Mouse (Mus musculus) splenic B cell, adult 2 months (primary cell): ENCODE data around the gene Tmem268.

Experiments
- DNase-seq: peaks from one replicate; pipeline ENCODE4 v3.0.0-alpha.2; 2011; ENCODE audit warnings: low read depth, low spot score
- H3K27me3 ChIP-seq: 2 replicates; pipeline ENCODE4 v1.6.1; 2012; ENCODE audit warnings: mild to moderate bottlenecking, low read length, moderate library complexity, mixed read lengths; ENCODE audit not compliant: control insufficient read depth, poor library complexity, insufficient read depth, severe bottlenecking
- H3K36me3 ChIP-seq: 2 replicates; pipeline ENCODE4 v1.6.1; 2012; ENCODE audit warnings: mild to moderate bottlenecking, low read length, moderate library complexity, mixed read lengths; ENCODE audit not compliant: control insufficient read depth, poor library complexity, insufficient read depth, severe bottlenecking

Tmem268 gene

GRCm38 (mm10) chr4:63567712-63568390 lies 9.3 kb downstream of the Tmem268 start:
- Histone ChIP-seq H3K27me3 (no peaks in the 10 kb centered on the region), H3K36me3 (peaks cover 12% of the 10 kb centered on the region)
- DNase-seq: no peak

GRCm38 (mm10) chr4:63569322-63569721 lies 10.7 kb downstream of the Tmem268 start:
- DNase-seq: no peak
- H3K36me3 ChIP-seq: peaks cover 12% of the 10 kb centered on the region
- no peaks in the 10 kb centered on the region for H3K27me3 ChIP-seq

GRCm38 (mm10) chr4:63570208-63570781 lies 11.7 kb downstream of the Tmem268 start:
- peaks cover 9% of the 10 kb centered on the region for H3K36me3 ChIP-seq
- no peak for DNase-seq
- H3K27me3 ChIP-seq: no peaks in the 10 kb centered on the region

DNA sequence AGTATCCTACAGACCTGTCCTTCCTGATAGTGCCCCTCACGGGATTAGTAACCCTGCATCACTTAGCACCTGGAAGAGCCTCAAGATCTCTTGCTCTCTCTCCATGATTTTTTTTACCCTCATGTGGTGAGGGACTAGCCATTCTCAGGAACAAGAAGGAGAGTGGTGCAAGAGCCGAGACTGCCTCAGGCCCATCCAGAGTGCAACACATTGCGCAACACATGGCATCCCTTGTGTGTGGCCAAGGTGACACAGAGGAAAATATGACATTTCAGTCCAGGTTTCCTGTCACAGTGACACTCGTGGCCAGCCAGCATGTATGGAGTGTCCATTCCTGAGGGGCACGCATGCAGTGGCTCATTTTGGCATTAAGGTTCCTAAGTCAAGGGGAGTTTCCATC lies 14.0 kb downstream of the Tmem268 start:
- peaks cover 9% of the 10 kb centered on the region for H3K36me3 ChIP-seq
- DNase-seq: no peak
- H3K27me3 ChIP-seq: no peaks in the 10 kb centered on the region

DNA sequence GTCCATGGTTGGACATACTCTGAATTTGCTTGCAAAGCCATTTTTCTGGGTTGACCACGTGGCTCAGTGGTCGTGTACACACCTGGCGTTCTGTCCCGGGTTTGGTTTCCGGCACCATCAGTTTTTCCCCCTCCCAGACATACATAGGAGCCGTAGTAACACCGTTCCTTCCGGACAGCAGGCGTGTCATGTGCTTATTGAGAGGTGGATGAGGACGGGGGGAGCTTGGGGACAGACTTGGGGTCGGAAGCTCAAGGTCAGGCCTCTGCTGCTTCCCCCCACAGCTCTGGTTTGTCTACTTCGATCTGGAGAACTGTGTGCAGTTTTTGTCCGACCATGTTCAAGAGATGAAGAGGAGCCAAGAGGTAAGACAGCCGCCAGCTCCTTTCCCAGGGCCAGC lies 21.1 kb downstream of the Tmem268 start:
- no peaks in the 10 kb centered on the region for H3K27me3 ChIP-seq
- DNase-seq: no peak
- peaks cover 5% of the 10 kb centered on the region for H3K36me3 ChIP-seq

GRCm38 (mm10) chr4:63580078-63580477 lies 21.5 kb downstream of the Tmem268 start:
- DNase-seq: no peak
- H3K36me3 ChIP-seq: peaks cover 5% of the 10 kb centered on the region
- no peaks in the 10 kb centered on the region for H3K27me3 ChIP-seq

GRCm38 (mm10) chr4:63582580-63582979 lies 24.0 kb downstream of the Tmem268 start:
- Histone ChIP-seq H3K27me3 (no peaks in the 10 kb centered on the region), H3K36me3 (peaks cover 5% of the 10 kb centered on the region)
- DNase-seq: no peak

GRCm38 (mm10) chr4:63585216-63585615 lies 26.6 kb downstream of the Tmem268 start:
- peaks cover 3% of the 10 kb centered on the region for H3K36me3 ChIP-seq
- no peak for DNase-seq
- H3K27me3 ChIP-seq: no peaks in the 10 kb centered on the region

- Histone ChIP-seq H3K27me3 (no peaks in the 10 kb centered on the region), H3K36me3 (peaks cover 1% of the 10 kb centered on the region)
- no peak for DNase-seq
Measured at GRCm38 (mm10) chr4:63586240-63586639, 27.7 kb downstream of the Tmem268 start.

DNA sequence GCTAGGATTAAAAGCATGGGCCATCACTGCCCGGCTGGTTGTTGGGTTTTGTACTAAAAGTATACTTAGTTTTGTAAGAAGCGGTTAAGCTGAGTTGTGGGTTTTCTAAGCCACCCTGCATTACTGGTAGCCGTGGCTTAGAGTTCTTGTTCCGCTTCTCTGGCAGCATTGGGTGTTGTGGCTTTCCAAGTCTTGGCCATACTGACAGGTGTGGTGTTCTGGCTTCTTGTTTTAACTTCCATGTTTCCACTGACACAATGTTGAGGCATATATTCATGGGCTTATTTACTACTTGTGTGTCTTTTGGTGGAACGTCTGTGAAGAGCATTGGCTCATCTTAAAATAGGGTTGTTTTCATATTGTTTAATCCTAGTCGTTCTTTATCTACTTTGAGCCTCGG lies 31.4 kb downstream of the Tmem268 start:
- Histone ChIP-seq H3K27me3 (no peaks in the 10 kb centered on the region), H3K36me3 (no peaks in the 10 kb centered on the region)
- peak; percentile 36 for DNase-seq

- Histone ChIP-seq H3K36me3 (no peaks in the 10 kb centered on the region), H3K27me3 (no peaks in the 10 kb centered on the region)
- DNase-seq: peak; percentile 16
Measured at GRCm38 (mm10) chr4:63590538-63590937, 32.0 kb downstream of the Tmem268 start.

DNA sequence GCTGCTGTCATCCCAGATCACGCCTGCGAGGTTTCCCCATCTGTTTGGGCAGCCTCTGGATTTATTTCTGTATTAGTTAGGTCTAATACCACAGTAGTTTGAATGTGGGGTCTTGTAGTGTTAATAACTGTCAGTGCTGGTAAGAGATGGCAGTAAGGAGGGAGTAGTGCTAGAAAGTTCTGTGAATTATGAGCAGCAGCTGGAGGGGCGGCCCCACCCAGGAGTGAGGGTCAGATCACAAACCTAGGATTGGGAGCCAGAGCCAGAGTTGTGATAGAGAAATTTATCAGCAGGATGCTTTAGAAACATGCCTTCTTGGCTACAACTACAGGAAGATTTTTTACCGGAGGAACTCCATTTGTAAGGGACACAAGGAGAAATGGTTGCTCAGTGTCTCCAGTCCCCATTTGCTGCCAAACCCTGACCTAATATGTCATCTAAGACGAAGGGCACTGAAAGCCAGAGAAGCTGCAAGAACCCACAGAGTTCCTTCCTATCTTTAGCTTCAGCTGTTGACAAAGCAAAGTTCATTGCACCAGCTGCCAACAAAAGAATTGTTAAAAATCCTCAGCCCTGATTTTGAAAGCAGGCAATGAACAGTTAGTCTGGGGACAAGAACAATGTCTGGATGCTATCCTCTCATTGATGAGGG lies 36.0 kb downstream of the Tmem268 start:
- H3K36me3 ChIP-seq: no peaks in the 10 kb centered on the region
- no peaks in the 10 kb centered on the region for H3K27me3 ChIP-seq
- no peak for DNase-seq

- peak; percentile 69 for DNase-seq
- Histone ChIP-seq H3K36me3 (no peaks in the 10 kb centered on the region), H3K27me3 (no peaks in the 10 kb centered on the region)
Measured at GRCm38 (mm10) chr4:63595259-63595658, 36.7 kb downstream of the Tmem268 start.

DNA sequence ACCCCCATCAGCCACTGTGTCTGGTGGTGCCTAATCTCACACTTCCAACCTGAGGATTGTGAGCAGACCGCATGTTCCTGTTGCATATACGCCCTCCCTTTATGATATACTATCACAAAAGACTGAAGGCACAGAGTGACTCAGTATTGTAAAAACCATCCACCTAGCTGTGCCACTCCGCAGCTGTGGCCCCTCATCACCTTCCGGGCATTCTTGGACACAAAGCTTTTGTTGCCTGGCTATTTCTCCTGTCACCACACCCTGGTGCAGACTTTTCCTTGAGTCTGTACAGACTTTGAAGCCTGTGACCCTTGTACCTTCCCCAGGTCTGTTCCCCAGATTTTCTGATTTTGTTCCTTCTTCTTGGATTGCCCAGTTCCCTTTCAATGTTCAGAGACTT lies 37.4 kb downstream of the Tmem268 start:
- Histone ChIP-seq H3K36me3 (no peaks in the 10 kb centered on the region), H3K27me3 (no peaks in the 10 kb centered on the region)
- no peak for DNase-seq

DNA sequence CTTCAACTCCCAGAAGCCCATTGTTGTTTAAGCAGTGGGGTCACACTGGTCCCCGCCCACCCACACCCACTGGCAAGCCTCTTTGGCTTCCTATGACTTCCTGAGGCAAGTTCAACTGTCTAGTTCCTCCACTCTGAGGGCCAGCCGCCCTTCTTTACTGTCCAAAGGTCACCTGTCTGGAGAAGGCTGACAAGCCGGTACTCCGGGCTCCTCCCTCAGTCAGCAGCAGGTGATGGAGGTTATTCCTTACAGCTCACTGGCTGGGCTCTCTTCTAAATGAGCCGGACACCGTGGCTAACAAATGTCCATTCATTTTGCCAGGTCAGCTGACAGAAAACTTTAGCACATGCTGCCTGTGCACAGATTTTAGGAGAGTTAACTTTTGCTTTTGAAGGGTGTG lies 42.2 kb downstream of the Tmem268 start:
- no peaks in the 10 kb centered on the region for H3K27me3 ChIP-seq
- no peaks in the 10 kb centered on the region for H3K36me3 ChIP-seq
- no peak for DNase-seq
